Mouse (Mus musculus) CH12.LX (cell line): ENCODE results near the gene Slc35f2. TPM values are rescaled to one million over a fixed set of nuclear protein-coding genes. Genes with fewer than 3 reads are reported as not detected.

Experiments
- DNase-seq: peaks from one replicate; pipeline ENCODE4 v3.0.0-alpha.2; 2013; ENCODE audit errors: extremely low read depth
- H3K27ac ChIP-seq: 2 replicates; pipeline ENCODE4 v1.5.1; 2012; ENCODE audit warnings: low read depth, mild to moderate bottlenecking, control low read depth, moderate library complexity; ENCODE audit not compliant: insufficient read depth
- H3K27me3 ChIP-seq: replicated peaks from 2 replicates; pipeline ENCODE3; 2012; ENCODE audit warnings: inconsistent platforms
- H3K36me3 ChIP-seq, 2 experiments: replicated peaks in 1 of 2; 2 replicates each; pipeline versions ENCODE3 to v1.6.1; 2012; ENCODE audit warnings: inconsistent platforms in 1 of 2, low read length in 1 of 2, mild to moderate bottlenecking in 1 of 2, mixed read lengths in 1 of 2, moderate library complexity in 1 of 2; ENCODE audit not compliant: control insufficient read depth in 1 of 2, insufficient read depth in 1 of 2
- H3K4me1 ChIP-seq, 2 experiments: 2 replicates each; pipeline ENCODE4 v1.6.1; 2012; ENCODE audit warnings: inconsistent platforms in 1 of 2, moderate library complexity in 1 of 2; ENCODE audit not compliant: insufficient read depth in 2 of 2, control insufficient read depth in 1 of 2
- H3K4me2 ChIP-seq: 2 replicates; pipeline ENCODE4 v1.6.1; 2012; ENCODE audit warnings: low read depth, mild to moderate bottlenecking, control low read depth; ENCODE audit not compliant: poor library complexity, insufficient read depth, severe bottlenecking
- H3K4me3 ChIP-seq, 3 experiments: fragments of 150-350 bp in 1 of 3; sonication (generic) in 1 of 3; replicated peaks in 1 of 3; 2 replicates each; pipeline versions ENCODE3 to v1.5.1; 2011 to 2012; ENCODE audit warnings: low read depth in 2 of 3, low read length in 2 of 3, mild to moderate bottlenecking in 2 of 3, moderate library complexity in 2 of 3, control low read depth in 1 of 3, improper control_type of control experiment in 1 of 3, inconsistent platforms in 1 of 3, mixed read lengths in 1 of 3; ENCODE audit not compliant: poor library complexity in 1 of 3
- H3K79me2 ChIP-seq: replicated peaks from 2 replicates; pipeline ENCODE4 v1.6.1; 2012; ENCODE audit warnings: mild to moderate bottlenecking, moderate library complexity; ENCODE audit not compliant: control insufficient read depth, poor library complexity, insufficient read depth, severe bottlenecking; ENCODE audit errors: extremely low read depth
- H3K9ac ChIP-seq: 2 replicates; pipeline ENCODE4 v1.6.1; 2012; ENCODE audit warnings: low read depth, mild to moderate bottlenecking, control low read depth, moderate library complexity; ENCODE audit not compliant: insufficient read depth
- H3K9me3 ChIP-seq: replicated peaks from 2 replicates; pipeline ENCODE3; 2012; ENCODE audit warnings: low read length, inconsistent platforms, mixed read lengths
- CHD1 ChIP-seq: IDR thresholded peaks from 2 replicates; pipeline ENCODE4 v1.6.1; 2012; ENCODE audit warnings: low read depth, low read length, improper control_type of control experiment, inconsistent platforms
- ETS1 ChIP-seq: conservative IDR thresholded peaks from 2 replicates; pipeline ENCODE4 v1.6.1; 2012; ENCODE audit warnings: low read depth, mild to moderate bottlenecking, inconsistent platforms, low read length, improper control_type of control experiment, moderate library complexity
- HCFC1 ChIP-seq: IDR thresholded peaks from 2 replicates; pipeline ENCODE4 v1.6.1; 2012; ENCODE audit warnings: low read depth, mild to moderate bottlenecking, inconsistent platforms, low read length, improper control_type of control experiment
- JUND ChIP-seq: conservative IDR thresholded peaks from 2 replicates; pipeline ENCODE4 v1.6.1; 2011; ENCODE audit warnings: low read depth, low read length, improper control_type of control experiment
- RAD21 ChIP-seq: IDR thresholded peaks from 2 replicates; pipeline ENCODE4 v1.6.1; 2011; ENCODE audit warnings: low read depth, mild to moderate bottlenecking, low read length, improper control_type of control experiment, moderate library complexity
- SMC3 ChIP-seq: IDR thresholded peaks from 2 replicates; pipeline ENCODE4 v1.6.1; 2011; ENCODE audit warnings: low read depth, low read length, improper control_type of control experiment
- TBP ChIP-seq: conservative IDR thresholded peaks from 2 replicates; pipeline ENCODE4 v1.6.1; 2011; ENCODE audit warnings: low read depth, low read length, improper control_type of control experiment
- TCF12 ChIP-seq: IDR thresholded peaks from 2 replicates; pipeline ENCODE4 v1.6.1; 2014; ENCODE audit warnings: low read depth, mild to moderate bottlenecking, inconsistent platforms, low read length, improper control_type of control experiment
- UBTF ChIP-seq: IDR thresholded peaks from 2 replicates; pipeline ENCODE4 v1.6.1; 2012; ENCODE audit warnings: low read depth, mild to moderate bottlenecking, inconsistent platforms, low read length, improper control_type of control experiment, moderate library complexity
- USF2 ChIP-seq: conservative IDR thresholded peaks from 2 replicates; pipeline ENCODE4 v1.6.1; 2011; ENCODE audit warnings: low read depth, low read length, improper control_type of control experiment
- ZC3H11A ChIP-seq: IDR thresholded peaks from 2 replicates; pipeline ENCODE4 v1.6.1; 2012; ENCODE audit warnings: low read depth, mild to moderate bottlenecking, inconsistent platforms, low read length, improper control_type of control experiment
- dilution Hi-C: fragments of 300-500 bp; cut with MboI; formaldehyde crosslinking; loops from 2 replicates; pipeline ENCODE4 v1.14.3; 2020; ENCODE audit warnings: low sequenced_read_pairs; ENCODE audit not compliant: extremely low pct_unique_long_range_greater_than_20kb, extremely low pct_ligation_motif_present
- in situ Hi-C: fragments of 300-500 bp; cut with MboI; formaldehyde crosslinking; loops from 3 replicates; pipeline ENCODE4 v1.14.3; 2019; ENCODE audit warnings: low sequenced_read_pairs, low pct_ligation_motif_present, low pct_unique_long_range_greater_than_20kb, mixed read lengths
- polyA plus RNA-seq: library from polyadenylated mRNA; unstranded; fragments of >175 nt; gene quantifications from 2 replicates; pipeline ENCODE4 v1.2.1, GENCODE M21; 2012; ENCODE audit warnings: low read depth; ENCODE audit not compliant: insufficient read length
- total RNA-seq, 2 experiments: library from RNA; depleted of rRNA; stranded (reverse); fragments of 300-350 nt in 1 of 2; fragments of >200 nt in 1 of 2; gene quantifications; 2 replicates each; pipeline ENCODE4 v1.2.3; 2012 to 2014

Slc35f2 gene
- total and polyA plus RNA-seq, 3 experiments = 0.13 to 3.1 (median 0.47) TPM

- TF ChIP-seq JUND = no peak
- TF ChIP-seq HCFC1 = no peak
- TF ChIP-seq UBTF = no peak
- no peak for TF ChIP-seq SMC3
- no peak for TF ChIP-seq CHD1
- no peak for TF ChIP-seq ETS1
- TF ChIP-seq RAD21 = no peak
- Histone ChIP-seq H3K27me3 (no peaks in the 10 kb centered on the region), H3K4me3 (no peak overlapping the region), H3K27ac (no peak overlapping the region), H3K4me1 (no peaks in the 10 kb centered on the region), H3K9ac (no peak overlapping the region), H3K36me3 (no peaks in the 10 kb centered on the region), H3K9me3 (no peaks in the 10 kb centered on the region), H3K4me2 (no peak overlapping the region), H3K79me2 (no peaks in the 10 kb centered on the region)
- in situ Hi-C loops = no loop called here
- no peak for DNase-seq
- dilution Hi-C loops = no loop called here
Measured at GRCm38 (mm10) chr9:53854525-53854924, 83.2 kb downstream of the Slc35f2 start.

- Histone ChIP-seq H3K4me2 (no peak overlapping the region), H3K36me3 (no peaks in the 10 kb centered on the region), H3K27me3 (no peaks in the 10 kb centered on the region), H3K4me1 (no peaks in the 10 kb centered on the region), H3K27ac (no peak overlapping the region), H3K9ac (no peak overlapping the region), H3K4me3 (no peak overlapping the region), H3K9me3 (no peaks in the 10 kb centered on the region), H3K79me2 (no peaks in the 10 kb centered on the region)
- no peak for DNase-seq
- TF ChIP-seq USF2 (no peak), TCF12 (no peak), CHD1 (no peak), TBP (no peak), ZC3H11A (no peak), UBTF (no peak)
- in situ Hi-C loops (no loop called here), dilution Hi-C loops (no loop called here)
Measured at GRCm38 (mm10) chr9:53857864-53858263, 86.5 kb downstream of the Slc35f2 start.

Other genes with a start within 250 kb of the Slc35f2 start
- 19.0 and 26.0 TPM in 2 replicates for gene Atm, start 234.8 kb upstream of the Slc35f2 start, total RNA-seq (2012; rRNA removed)
- gene Atm, start 234.8 kb upstream of the Slc35f2 start, total RNA-seq (2014; rRNA removed) = 22.8 and 26.4 TPM in 2 replicates
- gene Atm, start 234.8 kb upstream of the Slc35f2 start, polyA plus RNA-seq = 28.3 and 33.6 TPM in 2 replicates
- gene Npat, start 234.5 kb upstream of the Slc35f2 start, total RNA-seq (2012; rRNA removed) = 12.6 and 14.8 TPM in 2 replicates
- 21.2 and 22.3 TPM in 2 replicates for gene Npat, start 234.5 kb upstream of the Slc35f2 start, total RNA-seq (2014; rRNA removed)
- gene Npat, start 234.5 kb upstream of the Slc35f2 start, polyA plus RNA-seq = 18.6 and 21.5 TPM in 2 replicates
- 48.0 and 49.2 TPM in 2 replicates for gene Acat1, start 161.2 kb upstream of the Slc35f2 start, total RNA-seq (2012; rRNA removed)
- gene Acat1, start 161.2 kb upstream of the Slc35f2 start, total RNA-seq (2014; rRNA removed) = 62.7 and 66.9 TPM in 2 replicates
- 36.5 and 45.4 TPM in 2 replicates for gene Acat1, start 161.2 kb upstream of the Slc35f2 start, polyA plus RNA-seq
- gene Cul5, start 101.5 kb upstream of the Slc35f2 start, total RNA-seq (2012; rRNA removed) = 21.0 and 25.4 TPM in 2 replicates
- gene Cul5, start 101.5 kb upstream of the Slc35f2 start, total RNA-seq (2014; rRNA removed) = 43.8 and 49.5 TPM in 2 replicates
- gene Cul5, start 101.5 kb upstream of the Slc35f2 start, polyA plus RNA-seq = 33.7 and 37.3 TPM in 2 replicates
- 2.1 and 2.4 TPM in 2 replicates for gene Rab39, start 65.3 kb upstream of the Slc35f2 start, total RNA-seq (2012; rRNA removed)
- gene Rab39, start 65.3 kb upstream of the Slc35f2 start, total RNA-seq (2014; rRNA removed) = 2.7 and 2.8 TPM in 2 replicates
- gene Rab39, start 65.3 kb upstream of the Slc35f2 start, polyA plus RNA-seq = 0.91 and 1.00 TPM in 2 replicates
- not detected in 2 replicates for gene Sln, start 78.6 kb downstream of the Slc35f2 start, total RNA-seq (2012; rRNA removed)
- gene Sln, start 78.6 kb downstream of the Slc35f2 start, total RNA-seq (2014; rRNA removed) = not detected in 2 replicates
- not detected in 2 replicates for gene Sln, start 78.6 kb downstream of the Slc35f2 start, polyA plus RNA-seq
- gene Elmod1, start 203.8 kb downstream of the Slc35f2 start, total RNA-seq (2012; rRNA removed) = not detected in 2 replicates
- not detected in 2 replicates for gene Elmod1, start 203.8 kb downstream of the Slc35f2 start, total RNA-seq (2014; rRNA removed)
- not detected in 2 replicates for gene Elmod1, start 203.8 kb downstream of the Slc35f2 start, polyA plus RNA-seq